Mouse (Mus musculus) thymus, adult 18-20 months (tissue): ENCODE data around the gene Kank1.

Experiments
- DNase-seq, 2 experiments: peaks; one replicate each; pipeline ENCODE4 v3.0.0; 2022; ENCODE audit warnings: mixed read lengths in 2 of 2

Kank1 gene

GRCm38 (mm10) chr19:25236596-25237491 is at the start of gene Kank1:
Gene Kank1, plus strand, starts transcription at chr19:25236975.
- peak; percentile 13 to 22 for DNase-seq

DNA sequence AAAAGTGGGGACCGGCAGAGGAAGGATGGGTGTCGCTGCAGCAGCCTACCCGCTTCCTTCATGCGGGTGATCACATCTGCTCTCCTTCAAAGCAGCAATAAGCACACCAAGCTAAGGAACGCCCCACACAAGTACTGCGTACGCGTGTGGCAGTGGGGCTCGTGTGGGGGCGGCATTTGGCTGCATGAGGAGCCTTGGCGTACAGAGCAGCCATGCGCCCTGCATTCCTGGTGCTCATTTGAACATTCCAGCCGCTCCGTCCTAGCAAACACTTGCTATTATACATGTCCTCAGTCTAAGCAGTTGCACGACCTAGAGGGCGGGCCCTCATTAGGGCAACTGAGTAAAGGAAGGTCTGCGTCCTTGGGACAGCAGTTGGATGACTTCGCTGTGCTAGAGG is 49.1 kb upstream of the Kank1 start:
- DNase-seq, result no peak

GRCm38 (mm10) chr19:25193751-25194150 is 43.0 kb upstream of the Kank1 start:
- DNase-seq, result no peak

DNA sequence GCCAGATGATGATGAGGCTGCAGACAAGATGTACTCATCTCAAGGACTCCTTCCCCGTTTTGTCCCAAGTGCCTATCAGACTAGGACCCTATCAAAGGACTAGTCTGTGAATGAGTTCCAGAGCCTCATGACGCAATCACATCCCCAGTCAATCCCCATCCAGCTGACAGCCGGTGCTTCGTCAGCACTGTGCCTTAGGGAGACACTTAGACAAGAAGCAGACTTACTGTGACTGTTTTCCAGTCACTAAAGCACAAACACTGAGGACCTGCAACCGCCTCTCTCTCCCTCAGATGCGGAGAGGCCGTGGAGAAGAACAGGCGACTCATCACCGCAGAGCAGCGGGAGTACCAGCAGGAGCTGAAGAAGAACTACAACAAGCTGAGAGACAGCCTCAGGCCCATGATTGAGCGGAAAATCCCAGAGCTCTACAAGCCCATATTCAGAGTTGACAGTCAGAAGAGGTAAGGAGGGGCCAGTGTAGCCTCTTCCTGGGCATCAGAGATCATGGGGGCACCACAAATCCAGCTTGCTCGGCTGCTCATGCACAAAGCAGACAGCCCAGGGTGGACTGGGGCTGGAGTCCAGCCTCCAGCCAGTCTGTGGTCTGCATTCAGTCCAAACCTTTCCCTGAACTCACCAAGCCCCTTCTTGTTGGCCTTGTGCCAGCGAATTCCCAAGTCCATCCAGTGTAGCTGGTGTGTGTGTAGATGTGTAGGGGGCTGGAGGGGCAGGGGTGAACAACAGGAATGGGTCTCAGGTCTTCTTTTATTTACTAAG is 36.5 kb upstream of the Kank1 start:
- DNase-seq, result no peak

GRCm38 (mm10) chr19:25203077-25203476 is 33.7 kb upstream of the Kank1 start:
- DNase-seq, result no peak

- no peak for DNase-seq
Measured at GRCm38 (mm10) chr19:25206969-25207368, 29.8 kb upstream of the Kank1 start.

DNA sequence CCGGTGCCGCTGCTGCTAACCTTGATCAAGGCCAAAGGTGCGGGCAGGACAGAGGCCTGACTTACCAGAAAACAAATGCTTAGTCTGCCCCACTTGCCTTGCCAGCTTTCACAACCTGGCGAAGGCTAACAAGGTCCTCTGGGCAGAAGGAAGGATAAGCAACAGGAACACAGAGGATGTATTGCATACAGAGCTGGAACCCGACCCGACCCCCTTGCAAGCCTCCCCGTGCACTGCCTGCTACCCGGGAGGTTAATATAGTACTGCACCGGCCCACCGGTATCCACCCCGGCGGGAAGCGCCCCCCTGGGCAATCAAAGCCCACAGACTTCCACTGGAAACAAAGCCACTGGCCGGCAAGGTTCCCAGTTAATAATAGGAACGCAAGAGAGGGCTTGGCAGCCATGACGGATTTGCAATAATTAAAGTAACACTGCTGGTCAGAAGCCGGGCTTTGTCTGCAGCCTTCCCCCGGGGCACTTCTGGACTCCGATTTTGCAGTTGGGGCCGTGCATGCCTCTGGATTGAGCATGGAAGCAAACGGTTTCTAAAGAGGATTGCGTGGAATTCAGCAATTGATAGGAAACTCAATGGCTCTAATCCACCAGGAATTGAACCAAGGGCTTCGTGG is 28.9 kb upstream of the Kank1 start:
- DNase-seq, result no peak

GRCm38 (mm10) chr19:25208596-25209110 is 28.1 kb upstream of the Kank1 start:
- no peak for DNase-seq

- DNase-seq, result no peak
Measured at GRCm38 (mm10) chr19:25220611-25221010, 16.2 kb upstream of the Kank1 start.

DNA sequence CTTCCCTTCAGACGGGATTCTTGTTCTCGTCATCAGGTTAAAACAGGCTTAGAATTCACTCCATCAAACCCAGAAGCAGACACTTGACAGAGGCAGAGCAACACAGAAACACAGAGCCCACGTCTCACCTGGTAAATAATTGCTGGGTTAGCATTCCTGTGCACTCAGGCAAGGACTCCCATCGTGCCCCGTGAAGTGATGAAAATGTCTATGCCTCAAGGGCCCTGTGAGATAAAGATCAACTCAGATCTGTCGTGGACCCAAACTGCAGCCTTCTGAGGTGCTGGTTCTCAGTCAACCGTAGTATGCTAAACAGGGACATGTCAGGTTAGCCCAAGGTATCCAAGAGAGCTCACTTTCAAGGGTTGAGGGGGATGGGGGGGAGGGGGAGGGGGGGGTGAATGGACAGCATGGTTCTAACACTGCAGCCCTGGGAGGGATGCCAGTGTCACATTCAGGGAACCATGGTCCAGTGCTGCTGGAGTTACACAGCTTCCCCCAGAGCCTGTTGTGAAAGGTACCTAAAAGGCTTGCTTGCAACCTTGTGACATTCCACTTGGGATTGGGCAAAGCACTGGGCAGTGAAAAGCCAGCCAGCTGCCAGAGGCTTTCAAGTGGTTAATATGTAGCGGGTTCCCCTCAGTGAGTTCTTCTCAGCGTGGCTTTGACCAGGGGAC is 14.7 kb upstream of the Kank1 start:
- no peak for DNase-seq

DNA sequence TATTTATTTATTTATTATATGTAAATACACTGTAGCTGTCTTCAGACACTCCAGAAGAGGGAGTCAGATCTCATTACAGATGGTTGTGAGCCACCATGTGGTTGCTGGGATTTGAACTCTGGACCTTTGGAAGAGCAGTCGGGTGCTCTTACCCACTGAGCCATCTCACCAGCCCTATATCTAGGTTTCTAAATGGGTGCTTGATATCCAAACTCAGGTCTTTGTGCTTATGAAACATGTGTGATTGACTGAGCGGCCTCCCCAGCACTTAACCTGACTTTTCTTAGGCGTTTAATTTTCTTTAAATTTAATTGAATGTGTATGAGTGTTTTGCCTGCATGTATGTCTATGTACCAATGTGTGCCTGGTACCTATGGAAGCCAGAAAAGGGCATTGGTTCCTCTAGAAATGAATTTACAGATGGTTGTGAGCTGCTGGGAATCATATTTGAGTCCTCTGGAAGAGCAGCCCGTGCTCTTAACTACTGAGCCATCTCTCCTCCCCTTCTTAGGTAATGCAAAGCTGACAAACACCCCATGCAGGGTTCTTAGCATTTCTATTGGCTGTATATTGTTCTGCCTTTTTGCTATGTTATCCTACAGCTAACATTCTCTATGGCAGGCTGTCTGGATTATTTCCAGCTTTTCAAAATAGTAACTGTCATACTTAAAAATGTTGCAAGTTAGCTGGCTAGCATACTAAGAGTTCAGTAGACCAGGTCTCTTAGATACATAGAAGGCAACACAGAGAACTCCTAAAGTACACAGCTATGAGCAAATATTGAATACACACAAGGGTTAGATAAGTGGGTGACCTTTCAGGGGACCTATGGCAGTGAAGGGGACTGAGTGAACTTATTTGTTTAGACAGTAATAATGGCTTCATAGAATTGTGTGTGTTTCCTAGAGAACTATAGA is 6.5 kb upstream of the Kank1 start:
- DNase-seq, result no peak

- no peak for DNase-seq
Measured at GRCm38 (mm10) chr19:25230975-25231334, 5.8 kb upstream of the Kank1 start.

- DNase-seq, result no peak
Measured at GRCm38 (mm10) chr19:25232032-25232431, 4.7 kb upstream of the Kank1 start.

- no peak for DNase-seq
Measured at GRCm38 (mm10) chr19:25237492-25238040, 791 bp downstream of the Kank1 start.

GRCm38 (mm10) chr19:25238121-25238520 is 1.3 kb downstream of the Kank1 start:
- DNase-seq, result no peak

DNA sequence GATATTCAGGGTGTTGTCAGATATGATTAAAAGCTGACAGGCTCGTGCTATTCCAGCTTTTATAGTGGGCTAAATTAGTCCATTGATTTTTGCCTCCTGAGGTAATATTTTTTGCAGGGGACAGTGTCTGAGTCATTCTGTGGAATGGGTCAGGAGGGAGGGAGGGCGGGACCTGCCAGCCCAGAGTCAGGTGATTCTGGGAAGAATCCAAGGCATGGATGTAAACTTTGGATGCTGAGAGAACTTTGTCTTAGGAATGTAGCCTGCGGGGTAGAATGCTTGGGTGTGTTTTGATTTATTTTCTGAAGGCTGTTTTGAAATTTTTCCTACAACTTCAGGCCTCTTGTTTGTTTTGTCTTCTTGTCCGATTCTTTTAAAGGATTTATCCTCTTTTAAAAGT is 6.8 kb downstream of the Kank1 start:
- no peak for DNase-seq

- no peak for DNase-seq
Measured at GRCm38 (mm10) chr19:25246062-25246461, 9.3 kb downstream of the Kank1 start.

DNA sequence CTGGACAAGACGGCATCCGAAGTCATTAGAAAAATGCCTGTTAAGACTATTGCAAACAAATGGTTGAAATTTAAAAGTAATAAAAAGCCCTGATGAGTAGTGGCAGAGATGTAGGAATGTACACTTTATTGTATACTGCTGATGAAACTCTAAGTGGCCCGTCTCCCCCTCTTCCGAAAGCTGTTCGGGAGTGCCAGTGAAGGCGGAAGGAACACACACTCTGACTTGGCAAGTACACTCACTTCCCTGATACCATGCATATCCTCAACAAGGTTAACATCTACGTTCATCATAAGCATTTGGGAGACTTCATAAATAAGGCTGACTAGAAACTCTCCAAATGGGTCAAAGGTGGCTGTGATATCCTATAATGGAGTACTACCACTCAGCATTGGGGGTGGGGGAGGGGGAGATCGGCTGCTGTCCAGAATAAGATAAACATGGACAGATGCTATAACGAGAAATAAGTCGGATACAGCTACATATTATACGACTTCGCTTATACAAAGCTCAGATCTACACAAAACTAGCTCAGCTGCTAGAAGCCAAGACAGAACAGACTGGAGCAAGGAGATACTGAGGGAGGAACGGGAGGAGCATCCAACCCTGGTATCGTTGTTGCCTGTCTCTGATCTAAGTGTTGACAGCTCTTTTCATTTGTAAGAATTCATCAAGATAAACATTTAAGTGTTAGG is 11.2 kb downstream of the Kank1 start:
- DNase-seq, result no peak

DNA sequence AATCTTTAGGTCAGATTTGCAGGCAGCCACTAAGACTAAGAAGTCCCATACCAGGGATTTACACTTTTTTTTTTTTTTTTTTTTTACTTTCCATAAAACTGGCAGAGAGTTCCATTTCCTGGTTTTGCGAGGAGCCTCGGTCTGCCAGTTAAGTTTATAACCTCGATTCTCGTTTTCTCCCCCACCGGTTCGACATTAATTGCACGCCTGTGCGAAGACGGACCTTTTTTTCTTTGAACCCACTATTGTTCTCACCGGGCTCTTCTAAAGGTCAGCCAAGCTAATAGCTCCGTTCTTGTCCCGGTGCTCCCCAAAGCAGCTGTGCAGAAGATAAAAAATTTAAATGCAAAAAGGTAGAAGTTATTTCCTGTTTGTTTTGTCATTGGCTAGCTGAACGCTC is 12.5 kb downstream of the Kank1 start:
- DNase-seq, result no peak

DNA sequence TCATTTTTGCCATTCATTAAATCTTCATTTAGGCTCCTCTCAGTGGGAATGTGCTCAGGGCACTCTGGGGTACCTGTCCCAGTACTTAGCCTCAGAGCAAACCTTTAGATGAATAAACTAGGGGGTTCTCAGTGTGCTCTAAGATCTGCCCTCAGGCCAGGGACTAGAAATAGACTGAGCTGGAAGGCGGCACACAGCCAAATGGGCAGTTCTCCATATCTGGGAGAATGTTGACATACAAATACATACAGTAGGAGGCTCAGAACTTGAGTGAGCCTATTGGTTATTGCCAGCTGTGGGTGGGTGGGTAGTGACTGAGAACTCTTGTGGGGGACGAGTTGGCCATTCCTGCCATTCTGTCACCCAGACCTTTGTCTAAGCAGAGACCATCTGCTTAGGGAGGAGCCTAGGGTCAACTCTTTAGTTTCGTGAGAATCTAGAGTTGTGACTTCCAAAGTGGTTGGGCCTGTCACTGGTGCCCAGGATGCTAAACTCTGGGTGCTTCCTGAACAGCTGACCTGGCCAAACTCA is 14.9 kb downstream of the Kank1 start:
- no peak for DNase-seq
